Mouse (Mus musculus) layer of hippocampus, adult 18-20 months (tissue): Measurements from ENCODE around the gene Adh5. TPM values are rescaled to one million over a fixed set of nuclear protein-coding genes. Genes with fewer than 3 reads are reported as not detected.
"Not testable (repeated sequence)": the region's sequence is repeated elsewhere in the genome, so short reads cannot be mapped to it uniquely, and the experiment has no call there.

Experiments
- DNase-seq, 2 experiments: peaks; one replicate each; pipeline ENCODE4 v3.0.0; 2022; ENCODE audit warnings: low spot score in 2 of 2
- total RNA-seq, 2 experiments: library from RNA; stranded (reverse); gene quantifications; 2 replicates each; pipeline ENCODE4 v1.2.3; 2021

The Adh5 gene
- total RNA-seq, 2 experiments from 2014 or later, result 64.0 to 72.6 TPM

DNA sequence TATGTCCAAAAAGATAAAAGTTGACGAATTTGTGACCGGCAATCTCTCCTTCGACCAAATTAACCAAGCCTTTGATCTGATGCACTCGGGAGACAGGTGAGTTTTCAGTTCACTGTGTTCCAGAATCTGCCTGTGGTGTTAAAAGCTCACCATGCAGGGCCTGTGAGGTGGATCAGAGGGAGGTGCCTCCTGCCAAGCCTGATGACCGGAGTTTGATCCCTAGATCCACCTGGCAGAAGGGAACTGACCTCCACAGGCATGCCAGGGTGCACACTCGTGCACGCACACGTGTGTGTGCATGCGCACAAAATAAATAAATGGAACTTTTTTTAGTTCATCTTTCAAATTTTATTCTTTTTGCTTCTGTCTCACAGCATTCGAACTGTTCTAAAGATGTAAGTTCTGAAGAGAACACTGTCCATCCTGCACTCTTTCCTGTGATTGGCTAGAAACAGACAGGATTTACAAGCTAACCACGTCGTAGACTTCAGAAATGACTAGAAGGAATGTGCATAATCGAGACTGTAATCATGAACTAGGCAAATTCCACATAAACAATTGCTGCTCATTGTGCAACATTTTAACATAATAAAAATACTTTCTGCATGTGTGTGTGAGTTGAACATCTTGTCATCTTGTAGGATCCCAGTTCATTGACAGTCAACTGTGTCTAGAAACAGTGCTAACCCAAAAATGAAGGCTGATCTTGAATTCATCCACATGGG, 12.0 kb downstream of the Adh5 start:
- no peak for DNase-seq

DNA sequence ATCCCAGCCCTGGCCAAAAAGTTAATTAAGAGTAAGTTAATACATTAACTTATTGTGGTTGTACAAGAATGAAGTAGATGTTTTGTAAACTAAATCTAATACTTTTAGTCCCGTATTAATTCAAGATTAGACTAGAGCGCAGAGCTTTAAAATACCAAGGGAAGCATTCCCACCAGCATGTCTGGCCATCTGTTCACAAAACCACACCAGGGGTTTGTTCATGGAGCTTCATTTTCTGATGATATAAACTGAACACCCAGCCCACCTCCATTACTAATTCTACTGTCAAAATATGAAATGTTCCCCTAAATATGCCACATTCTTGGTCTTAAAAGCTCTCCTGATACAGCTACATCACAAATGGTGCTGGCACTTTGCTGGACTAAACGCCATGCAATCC, 15.5 kb downstream of the Adh5 start:
- DNase-seq, result peak; percentile 51 to 80

DNA sequence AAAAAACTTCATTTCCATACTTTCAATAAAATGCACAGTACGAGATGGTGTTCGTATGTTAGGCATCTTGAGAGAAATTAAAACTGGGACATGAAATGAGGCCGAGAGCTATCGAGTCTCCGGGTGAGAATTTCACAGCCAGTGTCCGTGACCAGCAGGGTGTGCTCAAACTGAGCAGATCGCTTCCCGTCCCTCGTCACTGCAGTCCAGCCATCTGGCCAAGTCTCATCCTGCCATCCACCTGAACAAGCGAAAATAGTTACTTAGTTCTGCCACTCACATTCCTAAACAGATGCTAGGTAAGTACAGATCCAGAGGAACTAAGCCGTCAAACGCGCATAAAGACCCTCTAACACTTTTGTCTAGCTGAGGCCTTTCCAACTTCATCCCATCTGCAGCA, 17.4 kb downstream of the Adh5 start:
- peak in 1 of 2 experiments; percentile 21 for DNase-seq

DNA sequence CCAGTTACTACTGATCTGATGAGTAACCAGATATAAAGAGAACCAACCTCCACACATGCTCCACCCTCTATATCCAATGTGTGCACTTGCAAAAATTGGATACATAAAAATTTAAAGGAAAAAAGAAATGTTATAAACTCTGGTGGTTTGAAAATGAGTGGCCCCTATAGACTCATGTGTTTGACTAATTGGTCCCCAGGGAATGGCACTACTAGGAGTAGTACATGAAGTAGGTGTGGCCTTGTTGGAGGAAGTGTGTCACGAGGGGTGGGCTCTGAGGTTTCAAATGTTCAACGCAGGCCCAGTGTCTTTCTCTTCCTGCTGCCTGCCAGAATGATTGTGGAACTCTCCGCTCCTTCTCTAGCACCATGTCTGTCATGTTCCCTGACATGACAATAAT, 18.9 kb downstream of the Adh5 start:
- no peak for DNase-seq

DNA sequence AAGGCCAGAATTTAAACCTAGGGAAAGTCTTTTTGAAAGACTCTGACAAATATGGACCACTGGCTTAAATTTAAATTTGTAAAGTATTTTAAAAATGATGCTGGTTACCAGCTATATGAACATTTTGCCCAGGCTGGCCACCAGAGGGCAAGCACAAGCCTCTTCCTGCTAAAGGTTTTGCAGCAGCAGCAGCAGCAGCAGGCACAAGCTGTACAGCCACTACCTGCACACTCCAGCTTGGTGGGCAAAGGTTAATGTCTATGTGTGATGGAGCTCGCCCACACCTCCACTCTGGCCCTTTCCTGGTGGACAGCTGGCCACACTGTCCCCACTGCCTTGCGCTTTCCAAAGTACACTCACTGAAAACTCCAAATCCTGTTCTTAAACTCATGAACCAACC, 20.2 kb downstream of the Adh5 start:
- DNase-seq, result peak in 1 of 2 experiments; percentile 34

DNA sequence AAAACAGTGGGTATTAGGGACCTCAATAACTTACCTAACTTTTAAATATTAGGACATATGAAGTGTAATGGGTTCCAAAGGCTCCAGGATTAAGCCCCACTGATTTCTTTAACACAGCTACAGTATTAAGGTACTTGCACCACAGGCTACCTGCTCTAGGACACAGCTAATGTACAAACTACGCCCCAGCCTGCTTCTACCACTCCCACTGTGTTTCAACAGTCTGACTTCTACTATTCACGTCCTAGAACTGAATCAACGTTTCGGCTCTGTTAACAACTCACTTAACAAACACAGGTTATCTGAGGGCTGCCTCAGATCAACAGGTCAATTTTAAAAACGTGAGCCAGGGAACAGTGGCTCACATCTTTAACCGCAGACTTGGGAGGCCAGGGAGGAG, 20.9 kb downstream of the Adh5 start:
- DNase-seq, result no peak

DNA sequence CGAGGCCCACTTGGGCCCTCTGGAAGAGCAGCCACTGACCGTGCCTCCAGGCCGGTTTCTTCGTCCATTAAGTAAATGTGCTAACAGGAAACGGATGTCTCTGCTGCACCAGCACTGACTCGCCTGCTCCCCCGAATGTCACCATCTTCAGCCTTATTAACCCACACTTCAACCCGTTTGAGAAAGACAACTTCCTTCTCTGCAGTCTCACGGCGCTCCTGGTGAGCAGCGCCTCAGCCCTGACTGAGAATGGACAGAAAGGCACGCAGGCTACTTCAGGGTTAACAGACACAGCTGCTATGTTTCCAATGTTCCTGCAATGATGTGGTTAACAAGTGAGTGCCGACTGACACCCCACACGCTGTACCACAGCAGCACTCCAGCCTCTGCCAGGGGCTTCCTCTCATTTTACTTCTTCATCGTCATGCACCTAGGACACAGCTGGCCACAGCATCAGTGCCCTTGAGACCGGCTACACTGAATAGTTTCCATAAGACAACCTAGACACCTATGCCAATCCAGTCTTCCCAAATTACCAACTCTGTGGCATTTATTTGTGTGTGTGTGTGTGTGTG, 21.8 kb downstream of the Adh5 start:
- DNase-seq, result no peak

DNA sequence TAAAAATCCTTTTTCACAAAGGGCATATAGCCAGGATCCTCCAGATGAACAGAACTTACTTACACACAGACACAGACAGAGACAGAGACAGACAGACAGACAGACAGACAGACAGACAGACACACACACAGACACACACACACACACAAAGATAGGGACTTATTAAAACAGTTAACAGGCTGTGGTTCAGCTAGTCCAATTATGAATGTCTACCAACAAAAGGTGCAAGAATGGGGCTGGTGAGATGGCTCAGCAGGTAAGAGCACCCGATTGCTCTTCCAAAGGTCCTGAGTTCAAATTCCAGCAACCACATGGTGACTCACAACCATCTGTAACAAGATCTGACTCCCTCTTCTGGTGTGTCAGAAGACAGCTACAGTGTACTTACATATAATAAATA, 23.8 kb downstream of the Adh5 start:
- not testable (repeated sequence) for DNase-seq

DNA sequence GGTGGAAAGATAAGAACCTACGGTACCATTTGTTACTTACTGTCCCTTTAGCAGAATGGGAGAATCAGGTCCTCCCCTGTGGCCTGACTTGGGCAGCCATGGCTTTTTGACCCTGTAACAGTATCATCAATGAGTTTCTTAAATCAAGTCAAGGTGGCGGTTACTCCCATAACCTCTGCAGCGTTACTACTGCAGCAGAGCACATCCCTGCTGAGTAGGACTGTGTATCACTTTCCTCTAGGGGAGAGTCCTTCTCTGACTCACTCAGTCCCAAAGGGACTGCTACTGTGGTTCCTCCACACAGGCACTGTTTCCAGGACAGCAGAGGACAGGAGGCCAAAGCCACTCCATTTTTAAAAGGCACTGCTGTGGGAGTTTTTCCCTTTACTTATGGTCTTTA, 28.2 kb downstream of the Adh5 start:
- no peak for DNase-seq

DNA sequence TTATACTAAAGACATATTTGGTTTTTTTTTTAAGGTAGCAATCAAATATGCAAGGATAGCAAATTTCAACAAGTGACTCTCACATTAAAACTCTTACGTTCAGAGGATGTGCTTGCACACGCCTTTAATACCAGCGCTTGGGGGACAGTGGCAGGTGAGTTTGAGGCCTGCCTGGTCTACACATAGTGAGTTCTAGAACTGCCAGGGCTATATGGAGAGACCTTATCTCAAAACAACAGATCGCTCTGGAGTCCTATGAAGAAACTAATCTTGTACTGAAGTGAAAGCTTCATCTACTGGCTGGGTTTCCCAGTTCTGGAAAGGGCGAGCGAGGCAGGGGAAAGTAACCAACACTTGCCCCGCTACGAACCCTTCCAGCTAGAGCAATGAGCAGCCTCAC, 36.6 kb downstream of the Adh5 start:
- no peak for DNase-seq

DNA sequence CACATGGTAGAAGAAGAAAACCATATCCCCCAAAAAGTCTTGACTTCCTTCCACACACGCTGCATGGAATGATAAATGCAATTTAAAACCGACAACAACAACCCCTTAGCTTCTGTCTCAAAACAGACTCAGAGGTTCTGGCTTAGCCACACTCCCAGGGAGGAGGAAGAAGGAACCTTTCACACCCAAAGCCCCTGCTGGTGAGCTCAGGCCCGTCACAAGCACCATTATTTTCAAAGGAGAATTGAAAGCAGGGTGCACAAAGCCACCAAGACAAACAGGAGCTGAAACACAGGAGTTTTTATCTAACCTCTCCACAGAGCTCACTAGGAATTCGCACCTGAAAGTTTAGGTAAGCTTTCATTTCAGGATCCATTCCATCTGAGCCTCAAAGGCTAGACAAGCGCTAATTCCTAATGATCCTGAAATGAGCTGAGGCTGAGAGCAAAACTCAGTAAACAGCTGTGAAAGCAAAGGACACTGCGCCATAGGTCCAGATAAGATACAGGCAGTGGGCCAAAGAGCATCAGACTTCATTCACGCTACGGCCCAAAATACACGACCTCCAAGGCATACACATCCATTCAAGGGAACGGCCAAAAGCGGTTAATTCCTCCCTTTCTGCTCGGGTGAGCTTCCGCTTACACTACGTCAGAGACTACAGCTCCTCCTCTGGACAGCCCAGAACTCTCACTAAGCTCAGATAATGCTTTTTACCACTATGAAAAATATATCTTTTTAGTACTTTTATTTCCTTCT, 38.8 kb downstream of the Adh5 start:
- DNase-seq, result no peak

DNA sequence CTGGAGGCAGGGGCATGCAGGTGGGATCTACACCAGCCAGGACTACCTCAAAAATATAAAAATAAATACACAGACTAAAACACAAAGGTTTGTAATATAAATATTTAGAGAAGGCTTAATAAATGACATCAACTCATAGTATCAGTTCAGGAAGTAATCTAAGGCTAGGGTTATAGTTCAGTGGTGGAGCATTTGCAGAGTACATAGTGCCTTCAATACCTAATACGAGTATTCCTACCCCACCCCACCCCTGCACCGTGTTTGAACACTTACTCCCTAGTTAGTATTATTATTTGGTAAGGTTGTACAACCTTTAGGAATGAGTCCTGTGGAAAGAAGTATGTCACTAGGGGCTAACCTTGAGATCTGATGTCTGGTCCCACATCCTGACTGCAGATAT, 40.3 kb downstream of the Adh5 start:
- no peak for DNase-seq

DNA sequence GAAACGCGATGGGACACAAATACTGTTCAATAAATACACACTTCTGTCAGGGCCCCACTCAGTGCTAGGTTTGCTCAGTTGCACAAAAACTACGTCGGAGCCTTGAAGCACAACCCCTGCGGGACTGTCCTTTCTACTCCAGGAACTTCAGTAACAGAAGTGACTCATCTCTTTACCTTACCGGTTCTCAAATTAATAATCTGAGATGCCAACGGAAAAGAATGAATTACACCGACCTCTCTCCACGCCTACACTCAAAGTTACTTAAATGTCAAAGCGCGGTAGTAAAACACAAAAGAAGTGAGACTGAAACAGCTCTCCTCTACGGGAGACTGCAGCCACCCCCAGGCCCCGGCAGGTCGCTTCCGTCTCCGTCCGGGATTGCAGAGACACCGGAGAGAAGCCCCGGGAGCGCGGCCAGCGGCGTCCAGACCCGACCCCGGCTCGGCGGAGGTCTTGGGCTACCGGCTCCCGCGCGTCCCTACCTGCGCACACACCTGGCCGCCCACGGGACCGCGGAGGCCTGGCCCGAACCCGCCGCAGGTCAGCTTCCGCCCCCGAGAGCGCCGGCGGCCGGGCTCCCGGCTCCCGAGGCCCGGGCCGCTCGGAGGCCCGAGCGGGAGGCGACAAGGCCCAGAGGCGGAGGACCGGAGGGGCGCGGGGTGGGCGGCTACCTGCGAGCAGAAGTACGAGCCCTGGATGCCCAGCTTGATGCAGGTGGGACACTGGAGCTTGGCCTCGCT, 45.9 kb downstream of the Adh5 start:
- peak in 1 of 2 experiments; percentile 7 for DNase-seq

DNA sequence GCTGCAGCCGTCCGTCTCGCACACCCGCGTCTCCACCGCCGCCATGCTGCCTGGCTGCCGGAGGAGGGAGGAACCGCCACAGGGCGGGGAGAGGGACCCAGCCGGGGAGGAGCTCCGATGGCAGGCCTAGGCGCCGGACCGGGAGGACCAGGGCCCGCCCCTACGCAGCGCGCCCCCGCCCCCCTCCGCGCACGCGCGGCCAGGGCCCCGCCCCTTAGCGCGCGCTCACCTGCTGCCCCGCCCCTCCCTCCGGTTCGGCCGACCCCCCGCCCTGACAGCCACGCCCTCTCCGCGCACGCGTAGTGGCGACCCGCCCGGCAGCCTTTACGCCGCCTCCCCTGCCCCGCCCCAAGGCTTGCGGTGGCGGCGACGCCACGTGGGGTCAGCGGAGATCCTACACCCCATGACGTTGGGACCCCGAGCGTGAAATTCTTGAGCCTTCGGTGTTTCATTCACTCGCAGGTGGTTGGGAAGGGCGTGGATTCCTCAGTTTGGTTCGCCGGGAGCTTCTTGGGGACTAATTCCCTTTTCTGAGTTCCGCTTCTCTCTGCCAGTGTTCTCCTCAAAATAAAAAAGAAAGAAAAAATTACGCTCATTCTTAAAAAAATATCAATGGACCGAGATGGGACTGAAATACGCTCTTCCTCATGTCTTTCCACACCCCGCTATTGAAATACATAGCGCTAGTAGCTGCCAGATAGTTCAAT, 46.6 kb downstream of the Adh5 start, which contains the start of gene Metap1:
Gene Metap1 (minus strand): TSS at position 189 of the 707 bp plus-strand sequence.
- peak; percentile 95 for DNase-seq

DNA sequence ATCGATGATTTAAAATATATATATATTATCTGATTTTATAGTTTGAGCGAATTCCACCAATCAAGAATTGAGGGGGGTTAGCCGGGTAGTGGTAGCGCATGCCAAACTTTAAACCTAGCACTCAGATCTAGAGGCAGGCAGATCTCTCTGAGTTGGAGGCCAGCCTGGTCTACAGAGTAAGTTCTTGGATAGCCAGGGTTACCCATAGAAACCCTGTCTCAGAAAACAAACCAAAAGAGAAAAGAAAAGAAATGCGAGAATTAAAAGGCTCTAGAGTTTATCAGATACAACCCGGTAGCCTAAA, 47.1 kb downstream of the Adh5 start:
- DNase-seq, result no peak

DNA sequence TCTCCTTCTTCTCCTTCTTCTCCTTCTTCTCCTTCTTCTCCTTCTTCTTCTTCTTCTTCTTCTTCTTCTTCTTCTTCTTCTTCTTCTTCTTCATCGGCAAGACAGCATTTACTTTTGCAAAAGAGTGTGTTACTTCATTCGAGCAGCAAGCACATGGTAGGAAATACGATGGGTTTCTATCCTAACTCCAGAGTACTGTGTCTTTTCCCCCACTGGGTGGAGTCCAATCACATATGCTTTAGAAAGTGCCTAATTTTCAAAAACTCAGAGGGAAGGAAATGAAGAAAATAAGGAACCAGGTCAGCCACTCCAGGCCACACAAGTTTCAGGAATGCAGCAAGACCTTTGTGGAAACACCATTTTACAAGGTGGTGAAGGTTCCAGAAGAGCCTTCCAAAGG, 50.8 kb downstream of the Adh5 start:
- no peak for DNase-seq

DNA sequence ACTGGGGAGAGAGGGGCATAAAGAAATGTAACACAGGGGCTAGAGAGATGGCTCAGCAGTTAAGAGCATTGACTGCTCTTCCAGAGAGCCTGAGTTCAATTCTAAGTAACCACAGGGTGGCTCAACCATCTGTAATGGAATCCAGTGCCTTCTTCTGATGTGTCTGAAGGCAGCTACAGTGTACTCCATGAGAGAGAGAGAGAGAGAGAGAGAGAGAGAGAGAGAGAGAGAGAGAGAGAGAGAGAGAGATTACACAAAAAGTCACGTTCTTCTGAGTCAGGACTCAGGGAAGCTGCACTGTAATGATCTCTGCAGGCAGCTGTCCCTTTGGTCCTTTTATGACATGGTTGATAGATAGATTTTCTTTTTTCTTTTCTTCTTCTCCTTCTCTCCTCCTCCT, 51.7 kb downstream of the Adh5 start:
- DNase-seq, result no peak

DNA sequence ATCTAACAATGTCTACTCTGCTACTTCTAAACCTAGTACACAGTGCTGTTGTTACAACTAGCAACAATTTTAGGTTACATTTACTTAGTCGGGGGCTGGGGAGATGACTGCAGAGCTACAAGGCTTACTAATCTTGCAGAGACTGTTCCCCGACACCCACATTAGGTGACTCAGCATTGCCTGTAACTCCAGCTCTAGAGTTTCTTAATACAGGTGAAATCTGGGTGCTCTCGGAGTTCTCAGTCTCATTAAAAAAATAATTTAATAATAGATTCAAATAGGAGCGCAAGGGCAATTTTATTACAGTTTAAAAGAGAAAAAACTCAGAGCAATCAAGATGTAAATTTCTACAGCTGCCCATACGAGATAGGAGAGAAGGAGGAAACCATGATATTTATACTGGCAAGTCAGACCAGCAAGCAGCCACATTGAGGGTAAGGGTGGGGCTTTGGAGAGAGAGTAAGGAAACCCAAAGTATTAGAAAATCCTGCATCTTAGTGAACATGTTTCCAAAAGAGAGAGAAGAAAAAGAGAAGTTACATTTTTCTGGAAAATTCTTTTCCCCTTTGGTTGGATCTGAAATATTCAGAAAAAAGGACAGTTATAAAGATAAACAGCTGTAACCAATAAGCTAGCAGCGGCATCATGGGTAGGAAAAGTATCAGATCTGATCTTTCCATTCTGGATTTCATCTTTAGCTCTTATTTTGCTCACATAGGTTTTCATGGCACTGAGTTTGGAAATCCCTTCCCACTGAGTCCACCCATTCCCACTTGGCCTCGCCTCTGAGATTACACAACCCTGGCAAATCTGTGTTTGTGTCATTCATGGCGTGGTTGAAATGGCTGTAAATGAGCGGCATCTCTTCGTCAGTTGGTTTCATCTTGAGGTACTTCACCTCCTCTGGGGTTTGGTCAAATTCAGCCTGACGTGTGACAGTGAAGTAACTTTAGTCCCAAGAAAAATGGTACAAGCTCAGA, 52.6 kb downstream of the Adh5 start:
- no peak for DNase-seq

DNA sequence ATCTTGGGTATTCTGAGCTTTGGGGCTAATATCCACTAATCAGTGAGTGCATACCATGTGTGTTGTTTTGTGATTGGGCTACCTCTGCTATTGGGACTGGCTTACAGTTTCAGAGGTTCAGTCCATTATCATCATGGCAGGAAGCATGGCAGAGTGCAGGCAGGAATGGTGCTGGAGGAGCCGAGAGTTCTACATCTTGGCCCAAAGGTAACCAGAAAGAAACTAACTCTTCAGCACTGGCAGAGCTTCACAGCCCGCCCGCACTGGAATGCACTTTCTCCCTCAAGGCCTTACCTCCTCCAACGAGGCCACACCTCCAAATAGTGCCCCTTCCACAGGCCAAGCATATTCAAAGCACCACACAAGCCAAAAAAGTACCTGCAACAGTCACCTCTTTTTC, 55.8 kb downstream of the Adh5 start:
- no peak for DNase-seq
